Mouse (Mus musculus) MEL-GATA-1-ER (cell line): Measurements from ENCODE around the gene Krtcap2.
A peak's percentile ranks its signal among the peaks of the same experiment; 100 is the strongest.

Source experiments
- DNase-seq: peaks from one replicate; pipeline ENCODE4 v3.0.0-alpha.2; 2012; ENCODE audit warnings: low read depth; ENCODE audit errors: extremely low read depth

Gene Krtcap2

GRCm38 (mm10) chr3:89280606-89281511 is 35.1 kb downstream of the Krtcap2 start, which contains the start of gene Efna1:
TSS of gene Efna1 (minus strand) at chr3:89281142.
- no peak for DNase-seq

DNA sequence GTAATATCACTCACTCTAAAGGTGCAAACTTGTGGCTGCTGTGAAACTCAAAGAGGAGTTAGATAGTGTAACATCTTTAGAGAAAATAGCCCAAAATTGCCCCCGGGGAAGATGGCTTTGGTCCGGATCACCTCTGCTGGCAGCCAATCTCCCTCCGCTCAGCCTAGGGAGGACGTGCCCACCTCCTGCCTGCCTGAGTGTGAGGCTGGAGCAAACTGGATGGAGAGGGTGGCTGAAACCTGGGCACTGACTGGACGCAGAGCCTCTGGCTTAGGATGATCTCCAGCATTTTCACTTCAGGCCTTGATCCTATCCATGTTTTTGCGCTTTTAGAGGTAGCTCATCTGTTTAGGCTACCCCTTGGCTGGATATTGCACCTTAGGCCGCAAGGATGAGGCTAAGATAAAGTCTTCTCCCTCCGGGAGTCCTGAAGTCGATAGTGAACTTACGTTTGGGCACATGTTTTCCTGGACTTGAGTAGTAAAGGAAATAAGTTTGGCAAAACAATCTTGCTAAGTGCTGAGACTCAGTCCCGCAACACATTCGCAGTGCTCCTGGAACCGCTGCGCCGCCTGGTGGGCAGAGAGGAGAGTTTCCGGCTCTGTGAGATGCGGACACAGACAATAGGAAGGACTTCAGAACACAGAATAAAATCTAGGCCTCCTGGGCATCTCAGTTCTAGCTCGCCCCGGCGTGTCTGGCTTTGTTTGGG is 36.0 kb downstream of the Krtcap2 start:
- DNase-seq: peak; percentile 81

GRCm38 (mm10) chr3:89282291-89282643 is 36.5 kb downstream of the Krtcap2 start:
- no peak for DNase-seq

DNA sequence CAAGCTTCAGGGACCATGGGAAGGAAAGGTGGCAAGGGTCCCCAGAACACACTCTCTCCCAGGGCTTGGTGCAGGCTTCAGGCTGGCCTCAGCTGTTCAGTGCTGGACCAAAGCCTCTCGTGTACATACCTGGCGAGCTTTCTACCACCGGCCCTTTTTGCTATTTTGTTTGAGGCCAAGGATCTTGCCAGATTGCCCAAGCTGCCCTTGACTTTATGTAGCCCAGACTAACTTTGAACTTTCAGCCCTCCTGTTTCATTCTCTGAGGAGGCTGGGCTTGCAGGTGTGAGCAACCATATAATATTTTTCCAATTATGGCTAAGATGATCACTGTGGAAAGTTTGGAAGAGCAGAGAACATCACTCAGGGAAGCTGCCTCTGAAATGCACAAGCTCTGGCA is 38.5 kb downstream of the Krtcap2 start:
- no peak for DNase-seq

DNA sequence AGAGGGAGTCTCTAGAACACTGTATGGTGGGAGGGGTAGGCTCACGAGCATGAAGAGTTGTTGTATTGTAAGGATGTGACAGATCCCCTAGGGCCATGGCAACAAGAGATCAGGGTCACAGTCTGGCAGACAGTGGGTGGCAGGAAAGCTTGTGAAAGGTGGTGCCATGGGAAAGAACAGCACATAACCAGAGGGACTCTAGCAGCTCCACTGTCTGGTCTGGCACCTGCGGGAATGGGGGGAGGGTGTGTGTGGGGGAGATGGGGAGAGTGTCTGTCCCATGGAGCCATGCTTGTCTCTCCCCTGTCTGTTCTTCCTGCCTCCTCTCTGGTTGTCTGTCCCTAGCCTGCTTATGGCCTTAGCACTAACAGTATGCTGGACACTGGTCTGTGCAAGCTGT is 39.8 kb downstream of the Krtcap2 start:
- DNase-seq: no peak

DNA sequence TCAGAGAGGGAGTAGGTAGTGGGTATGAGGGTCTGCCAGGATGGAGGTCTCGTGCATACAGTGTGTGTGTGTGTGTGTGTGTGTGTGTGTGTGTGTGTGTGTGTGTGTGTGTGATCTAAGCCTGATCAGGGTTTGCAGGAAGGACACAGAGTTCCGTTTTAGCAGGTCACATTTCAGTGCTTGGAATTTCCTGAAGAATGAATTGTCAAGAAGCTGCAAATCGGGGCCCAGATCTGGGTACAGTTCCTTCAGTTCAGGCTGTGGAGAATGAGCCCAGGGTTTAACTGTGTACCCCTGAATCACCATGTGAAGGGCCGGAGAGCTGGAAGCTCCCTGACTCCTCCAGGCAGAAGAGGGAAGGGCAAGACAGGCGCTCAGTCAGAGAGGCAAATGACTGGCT is 41.5 kb downstream of the Krtcap2 start:
- DNase-seq: no peak

DNA sequence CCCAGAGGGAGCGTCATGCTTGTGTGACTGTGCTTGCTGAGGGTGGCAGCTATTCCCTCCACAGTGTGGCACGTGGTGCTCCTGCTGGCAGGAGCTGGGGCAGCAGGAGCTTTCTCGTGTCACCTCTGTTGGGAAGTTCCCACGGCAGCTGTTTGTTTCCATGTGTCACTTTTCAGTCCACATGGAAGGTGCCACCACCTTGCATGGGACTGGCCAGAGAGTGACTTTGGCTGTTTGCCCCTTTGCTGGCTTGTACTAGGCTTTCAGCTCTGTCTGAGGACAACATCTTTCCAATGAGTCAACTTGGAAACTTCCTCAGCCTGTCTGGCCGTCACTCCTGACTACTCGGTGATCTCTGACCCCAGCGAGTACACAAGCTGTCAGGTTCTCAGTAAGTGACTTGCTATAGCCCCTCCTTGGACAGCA is 42.8 kb downstream of the Krtcap2 start:
- no peak for DNase-seq

DNA sequence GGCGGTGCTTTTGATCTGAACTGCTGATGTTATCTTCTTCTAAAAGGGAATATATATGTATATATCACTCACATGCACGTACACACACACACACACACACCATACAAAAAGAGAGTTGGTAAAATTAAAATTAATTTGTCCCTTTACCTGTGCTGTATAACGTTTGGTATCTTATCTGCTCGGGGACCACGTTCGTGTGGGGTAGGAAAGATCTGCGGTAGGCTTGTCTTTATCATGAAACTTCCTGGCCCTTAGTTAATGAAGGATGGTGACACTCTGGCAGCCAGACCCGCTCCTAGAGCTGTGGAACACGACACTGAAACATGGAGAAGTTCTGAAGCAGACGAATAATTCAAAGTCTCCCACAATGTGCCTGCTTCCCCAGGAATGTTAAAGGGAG is 46.1 kb downstream of the Krtcap2 start:
- DNase-seq: no peak

DNA sequence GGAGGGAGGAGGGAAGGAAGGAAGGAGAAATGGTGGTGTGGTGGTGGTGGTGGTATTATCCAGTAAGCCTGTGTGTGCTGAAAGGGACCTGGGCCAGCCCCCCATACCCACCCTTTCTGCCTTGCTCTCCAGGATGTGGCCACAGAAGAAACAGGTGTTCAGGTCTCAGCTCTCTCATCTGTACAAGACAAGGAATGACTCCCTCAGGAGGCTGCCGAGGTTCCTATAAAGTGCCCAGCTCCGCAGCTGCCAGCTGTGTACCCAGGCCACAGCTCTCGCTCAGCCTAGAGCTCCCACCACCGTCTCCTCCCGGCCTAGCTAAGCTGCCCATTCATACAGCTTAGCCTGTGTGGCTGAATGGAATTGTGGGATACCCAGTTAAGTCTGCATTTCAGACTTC is 46.5 kb downstream of the Krtcap2 start:
- no peak for DNase-seq

DNA sequence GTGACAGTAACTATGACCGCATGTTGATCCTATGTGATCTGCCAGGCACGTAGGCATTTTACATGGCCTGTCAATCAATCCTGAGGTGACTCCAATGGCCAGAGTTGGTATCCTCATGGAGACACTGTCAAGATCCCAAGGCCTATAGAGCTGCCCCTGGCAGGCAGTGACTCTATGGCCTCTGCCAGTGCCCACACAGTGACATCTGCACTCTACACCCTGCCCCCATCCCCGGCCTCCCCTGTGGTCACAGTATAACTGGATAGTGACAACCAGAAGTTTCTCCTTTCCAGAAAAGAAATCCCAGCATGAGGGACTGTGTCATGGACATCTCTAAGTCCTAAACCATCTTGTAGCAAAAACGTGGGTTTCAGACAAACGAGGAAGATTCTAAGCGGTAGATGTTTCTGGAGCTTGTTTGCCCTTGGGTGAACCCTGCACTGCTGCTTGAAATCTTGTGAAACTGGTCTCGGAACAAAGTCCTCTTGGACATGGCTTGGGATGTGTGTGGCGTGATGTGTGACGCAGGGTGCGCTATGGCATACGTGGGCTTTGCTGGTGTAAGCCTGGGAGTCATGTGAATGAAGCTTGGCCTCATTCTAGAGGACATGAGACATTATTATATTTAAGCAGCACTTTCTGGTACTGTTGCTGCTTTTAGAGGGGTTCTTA is 47.6 kb downstream of the Krtcap2 start:
- no peak for DNase-seq

DNA sequence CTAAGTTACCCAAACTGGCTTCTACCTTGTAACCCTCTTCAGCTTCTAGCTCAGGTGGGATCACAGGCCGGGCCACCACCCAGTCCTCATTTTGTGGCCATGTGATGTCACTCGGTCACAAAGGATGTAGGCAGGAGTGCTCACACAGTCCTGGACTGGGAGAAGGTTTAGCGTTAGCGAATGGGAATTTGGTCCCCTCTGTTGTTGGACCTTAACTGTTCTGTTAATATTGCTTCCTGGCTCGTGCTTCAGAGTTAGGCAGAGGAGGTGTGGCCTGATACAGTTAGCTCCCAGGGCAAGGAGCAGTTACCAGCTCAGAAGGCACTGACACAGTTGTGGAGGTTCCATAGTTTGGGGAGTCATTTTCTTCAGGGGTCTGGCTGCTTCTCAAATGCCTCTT is 48.4 kb downstream of the Krtcap2 start:
- DNase-seq: no peak

DNA sequence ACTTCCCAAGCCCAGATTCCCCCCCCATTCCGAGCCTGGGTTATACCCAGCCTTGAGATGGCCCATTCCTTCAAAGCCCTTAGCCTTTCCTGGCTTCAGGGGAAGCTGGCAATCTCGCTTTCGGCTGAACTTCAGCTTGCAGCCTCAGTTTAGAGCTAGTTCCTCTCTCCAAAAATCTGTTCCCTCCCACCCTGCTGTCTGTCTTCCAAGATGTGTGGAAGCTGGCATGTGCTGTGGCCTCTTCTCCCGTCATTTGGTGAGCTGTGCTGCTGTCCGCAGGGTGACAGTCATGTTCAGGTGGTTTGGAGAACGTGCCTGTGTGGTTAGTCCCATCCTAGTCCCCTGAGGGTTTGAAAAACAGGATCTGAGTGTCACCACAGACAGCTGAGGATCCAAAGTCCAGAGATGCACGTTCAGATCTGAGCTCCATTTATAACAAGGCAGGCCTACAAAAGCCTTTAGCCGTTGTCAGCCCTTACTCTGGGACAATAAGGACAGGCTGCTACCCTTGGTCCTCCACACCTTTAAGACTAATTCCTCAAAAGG is 50.0 kb downstream of the Krtcap2 start:
- DNase-seq: no peak

GRCm38 (mm10) chr3:89296761-89297396 is 51.1 kb downstream of the Krtcap2 start:
- DNase-seq: no peak

GRCm38 (mm10) chr3:89298908-89299307 is 53.1 kb downstream of the Krtcap2 start:
- no peak for DNase-seq

DNA sequence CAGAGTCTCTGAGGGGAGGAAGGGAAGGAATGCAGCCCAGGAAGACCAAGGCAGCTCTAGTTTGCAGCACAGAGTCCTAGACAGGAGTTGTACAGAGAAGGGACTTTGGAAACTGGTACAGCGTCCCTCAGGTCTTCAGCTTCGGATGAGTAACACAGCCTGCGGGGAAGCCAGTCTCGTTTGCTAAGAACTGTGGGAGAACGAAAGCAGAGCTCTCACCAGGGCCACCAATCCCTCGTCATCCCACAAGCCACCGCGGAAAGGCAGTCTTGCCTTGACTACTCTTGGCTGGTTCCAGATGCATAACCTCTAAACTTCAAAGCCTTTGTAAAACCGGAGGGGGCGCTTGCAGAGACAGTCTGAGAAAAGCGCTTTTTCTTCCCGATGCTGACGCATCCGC is 53.7 kb downstream of the Krtcap2 start:
- DNase-seq: no peak
